Mouse (Mus musculus) heart, postnatal 0 days (tissue): ENCODE measurements around the gene Ift52.

Experiments
- CTCF ChIP-seq: IDR thresholded peaks from 2 replicates; pipeline ENCODE4 v1.5.1; 2016; ENCODE audit warnings: antibody characterized with exemption, control low read depth, low read depth
- EP300 ChIP-seq: IDR thresholded peaks from 2 replicates; pipeline ENCODE4 v1.6.1; 2016; ENCODE audit warnings: antibody characterized with exemption, low read depth

DNA sequence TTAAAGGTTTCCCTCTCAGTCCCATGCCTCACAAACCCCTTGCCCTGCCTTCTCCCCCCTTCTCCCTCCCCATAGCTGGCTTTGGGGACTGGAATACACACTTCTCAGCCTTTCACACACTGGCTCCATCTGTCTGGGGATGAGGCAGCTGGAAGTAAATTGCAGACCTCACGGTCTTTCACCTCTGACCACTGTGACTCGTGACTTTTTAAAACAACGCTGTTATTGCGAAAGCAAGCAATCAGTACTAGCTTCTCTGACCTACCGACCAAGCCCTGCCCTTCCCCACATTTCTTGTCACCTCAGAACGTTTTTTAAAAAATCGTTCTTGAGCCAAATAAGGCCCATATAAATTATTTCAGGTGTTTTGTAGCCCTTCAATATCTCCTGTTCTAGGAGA, 44.4 kb upstream of the Ift52 start:
- no peak for TF ChIP-seq CTCF
- TF ChIP-seq EP300: no peak
